Mouse (Mus musculus): ENCODE results near the gene Hemk1. TPM values are rescaled to one million over a fixed set of nuclear protein-coding genes. Genes with fewer than 3 reads are reported as not detected.

Gene Hemk1
- polyA plus RNA-seq, 1 experiment: not detected

DNA sequence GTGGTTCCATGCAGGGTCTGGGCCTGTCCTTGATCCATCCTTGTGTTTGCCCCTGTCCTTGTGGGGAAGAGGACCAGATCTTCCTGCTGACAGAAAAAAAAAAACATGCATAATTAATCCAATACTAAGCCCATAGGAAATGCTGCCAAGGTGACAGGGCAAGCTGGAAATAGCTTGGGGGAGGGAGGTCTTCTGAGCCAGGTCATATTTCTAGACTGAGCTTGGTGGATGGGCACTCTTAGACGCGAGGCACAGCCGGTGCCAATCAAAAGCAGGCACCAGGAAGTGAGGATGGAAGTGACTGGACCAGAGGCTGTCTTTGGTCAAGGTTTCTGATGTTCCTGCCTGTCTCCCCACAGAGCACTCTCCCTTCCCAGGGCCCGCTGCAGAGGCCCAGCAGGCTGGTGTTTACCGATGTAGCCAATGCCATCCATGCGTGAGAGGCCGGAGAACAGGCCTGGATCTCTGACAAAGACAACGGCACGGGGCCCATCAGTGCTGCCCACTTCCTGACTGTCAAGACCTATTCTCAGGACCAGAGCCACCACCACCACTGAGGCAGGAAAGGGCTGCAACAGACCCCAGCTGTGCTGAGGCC is 9.5 kb upstream of the Hemk1 start:
- Histone ChIP-seq H3K27ac (ENCODE audit: insufficient read depth, low read depth, low read length) (peak overlapping the region; percentile 91), H3K4me1 (ENCODE audit: control insufficient read depth, insufficient read depth, low read length) (peaks cover 70% of the 10 kb centered on the region), H3K4me3 (ENCODE audit: insufficient read depth, low read depth, low read length) (no peak overlapping the region)
- 75% methylated on average over 9 of the region's 9 CpGs for WGBS
- TF ChIP-seq POLR2A (IDR thresholded peaks at IDR 0.05; ENCODE audit: insufficient read depth, low read depth, low read length) (no peak), CTCF (IDR thresholded peaks at IDR 0.05; ENCODE audit: insufficient read depth, low read depth, low read length) (no peak)

DNA sequence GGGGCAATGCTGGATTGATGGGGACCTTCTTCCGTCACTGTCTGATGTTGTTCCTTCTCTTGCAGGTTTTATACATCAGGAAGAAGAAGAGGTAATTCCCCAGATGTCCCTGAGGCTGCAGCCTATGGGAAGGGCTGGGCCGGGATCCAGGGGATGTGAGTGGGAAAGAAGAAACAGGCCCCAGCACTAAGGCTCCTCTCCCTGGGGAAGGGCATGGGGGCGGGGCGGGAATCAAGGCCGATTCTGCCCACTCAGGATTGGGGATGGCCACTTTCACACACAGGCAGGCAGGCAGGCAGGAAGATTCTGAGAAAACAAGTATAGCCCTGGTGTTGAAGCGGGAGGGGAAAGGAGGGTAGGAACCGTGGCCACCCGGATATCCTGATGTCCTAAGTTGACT is 7.9 kb upstream of the Hemk1 start:
- TF ChIP-seq POLR2A (IDR thresholded peaks at IDR 0.05; ENCODE audit: insufficient read depth, low read depth, low read length) (no peak), CTCF (IDR thresholded peaks at IDR 0.05; ENCODE audit: insufficient read depth, low read depth, low read length) (no peak)
- H3K4me1 ChIP-seq (ENCODE audit: control insufficient read depth, insufficient read depth, low read length): peaks cover 69% of the 10 kb centered on the region
- H3K4me3 ChIP-seq (ENCODE audit: insufficient read depth, low read depth, low read length): no peak overlapping the region
- 0 out of 2 replicates have a peak overlapping the region, but pooled peaks have one; percentile 1 for H3K27ac ChIP-seq (ENCODE audit: insufficient read depth, low read depth, low read length)
- 78% methylated on average over 8 of the region's 8 CpGs for WGBS

DNA sequence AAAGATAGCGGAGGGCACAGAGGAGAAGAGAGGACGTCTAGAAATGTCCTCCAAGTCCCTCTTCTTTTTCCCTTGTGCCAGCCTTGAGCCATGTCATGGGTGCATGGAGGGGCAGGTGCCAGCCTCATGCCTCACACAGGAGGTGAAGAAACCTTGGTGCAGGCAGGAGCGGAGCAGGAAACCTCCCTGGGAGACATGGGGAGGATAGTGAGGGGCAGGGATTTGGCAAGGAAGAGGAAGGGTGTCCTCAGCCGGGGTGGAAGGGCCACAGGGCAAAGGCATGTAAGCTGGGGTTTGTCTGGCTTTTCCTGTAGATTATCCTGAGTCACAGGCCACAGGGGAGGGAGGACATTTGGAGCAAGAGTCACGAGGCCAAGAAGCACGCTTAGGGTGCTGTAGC is 5.9 kb upstream of the Hemk1 start:
- TF ChIP-seq POLR2A (IDR thresholded peaks at IDR 0.05; ENCODE audit: insufficient read depth, low read depth, low read length) (no peak), CTCF (IDR thresholded peaks at IDR 0.05; ENCODE audit: insufficient read depth, low read depth, low read length) (no peak)
- peak overlapping the region; percentile 88 for H3K27ac ChIP-seq (ENCODE audit: insufficient read depth, low read depth, low read length)
- 66% methylated on average over 6 of the region's 6 CpGs for WGBS
- peak overlapping the region; percentile 24 for H3K4me3 ChIP-seq (ENCODE audit: insufficient read depth, low read depth, low read length)
- peaks cover 54% of the 10 kb centered on the region for H3K4me1 ChIP-seq (ENCODE audit: control insufficient read depth, insufficient read depth, low read length)

DNA sequence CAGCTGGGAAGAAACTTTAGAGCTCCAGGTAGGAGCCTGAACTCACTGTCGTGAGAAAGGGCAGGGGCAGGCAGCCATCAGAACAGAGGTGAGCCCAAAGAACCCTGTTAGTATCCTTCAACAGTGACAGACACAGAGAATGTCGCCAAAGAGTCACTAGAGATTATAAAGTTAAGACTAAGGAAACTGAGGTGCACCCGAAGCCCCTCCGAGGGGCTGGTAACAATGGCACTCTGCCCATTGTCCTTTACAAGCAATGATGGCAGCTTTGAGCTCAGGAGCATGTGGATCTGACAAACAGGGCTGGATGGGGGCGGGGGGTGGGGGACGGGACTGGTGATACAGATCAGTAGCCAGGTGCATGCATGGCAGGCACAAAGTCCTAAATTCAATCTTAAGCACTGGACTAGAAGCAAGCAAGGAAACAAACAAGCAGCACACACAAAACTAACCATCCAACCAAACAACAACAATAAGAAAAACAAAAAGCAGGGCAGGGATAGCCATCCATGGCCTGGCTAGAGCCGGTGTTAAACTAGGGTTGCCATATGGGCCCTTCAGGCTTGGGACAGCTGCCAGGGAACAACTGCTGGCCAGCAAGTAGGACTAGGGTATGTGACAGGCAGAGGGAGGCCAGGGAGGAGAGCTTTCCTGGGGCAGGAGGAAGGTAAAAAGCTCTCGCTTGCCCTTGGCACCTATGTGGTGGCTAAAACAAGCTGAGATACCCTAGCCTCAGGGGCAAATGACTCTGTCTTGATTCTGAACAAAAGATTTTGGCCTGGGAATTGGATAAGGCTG is 5.2 kb upstream of the Hemk1 start:
- peaks cover 47% of the 10 kb centered on the region for H3K4me1 ChIP-seq (ENCODE audit: control insufficient read depth, insufficient read depth, low read length)
- TF ChIP-seq POLR2A (IDR thresholded peaks at IDR 0.05; ENCODE audit: insufficient read depth, low read depth, low read length) (no peak), CTCF (IDR thresholded peaks at IDR 0.05; ENCODE audit: insufficient read depth, low read depth, low read length) (no peak)
- H3K4me3 ChIP-seq (ENCODE audit: insufficient read depth, low read depth, low read length): peak overlapping the region; percentile 5; the same call in 1 of the 2 replicates
- H3K27ac ChIP-seq (ENCODE audit: insufficient read depth, low read depth, low read length): peak overlapping the region; percentile 88
- 65% methylated on average over 8 of the region's 8 CpGs for WGBS

DNA sequence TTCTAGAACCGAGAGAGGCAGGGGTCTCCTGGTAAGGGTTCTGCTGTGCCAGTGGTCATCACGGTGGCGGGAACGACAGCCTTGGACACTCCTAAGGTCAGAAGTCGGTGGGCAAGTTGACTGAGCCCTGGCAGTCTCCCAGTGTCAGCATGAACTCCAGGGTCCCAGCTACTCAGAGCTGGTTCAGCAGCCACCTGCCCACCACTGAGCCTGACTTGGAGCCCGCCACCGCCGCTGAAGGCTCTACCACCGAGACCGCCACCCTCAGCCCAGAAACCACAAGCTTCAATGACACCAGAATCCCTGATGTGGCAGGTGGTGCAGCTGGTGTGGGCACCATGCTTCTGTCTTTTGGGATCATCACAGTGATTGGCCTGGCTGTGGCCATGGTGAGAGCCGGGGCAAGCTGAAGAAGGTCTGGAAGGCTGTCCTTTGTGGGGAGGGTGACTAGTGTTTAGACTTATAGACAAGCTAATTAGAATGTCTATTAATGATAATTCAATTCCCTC is 4.1 kb upstream of the Hemk1 start:
- H3K4me1 ChIP-seq (ENCODE audit: control insufficient read depth, insufficient read depth, low read length): peaks cover 37% of the 10 kb centered on the region
- H3K4me3 ChIP-seq (ENCODE audit: insufficient read depth, low read depth, low read length): peak overlapping the region; percentile 33
- peak overlapping the region; percentile 83 for H3K27ac ChIP-seq (ENCODE audit: insufficient read depth, low read depth, low read length)
- WGBS: 74% methylated on average over 11 of the region's 11 CpGs
- TF ChIP-seq POLR2A (IDR thresholded peaks at IDR 0.05; ENCODE audit: insufficient read depth, low read depth, low read length): no peak
- TF ChIP-seq CTCF (IDR thresholded peaks at IDR 0.05; ENCODE audit: insufficient read depth, low read depth, low read length): no peak

DNA sequence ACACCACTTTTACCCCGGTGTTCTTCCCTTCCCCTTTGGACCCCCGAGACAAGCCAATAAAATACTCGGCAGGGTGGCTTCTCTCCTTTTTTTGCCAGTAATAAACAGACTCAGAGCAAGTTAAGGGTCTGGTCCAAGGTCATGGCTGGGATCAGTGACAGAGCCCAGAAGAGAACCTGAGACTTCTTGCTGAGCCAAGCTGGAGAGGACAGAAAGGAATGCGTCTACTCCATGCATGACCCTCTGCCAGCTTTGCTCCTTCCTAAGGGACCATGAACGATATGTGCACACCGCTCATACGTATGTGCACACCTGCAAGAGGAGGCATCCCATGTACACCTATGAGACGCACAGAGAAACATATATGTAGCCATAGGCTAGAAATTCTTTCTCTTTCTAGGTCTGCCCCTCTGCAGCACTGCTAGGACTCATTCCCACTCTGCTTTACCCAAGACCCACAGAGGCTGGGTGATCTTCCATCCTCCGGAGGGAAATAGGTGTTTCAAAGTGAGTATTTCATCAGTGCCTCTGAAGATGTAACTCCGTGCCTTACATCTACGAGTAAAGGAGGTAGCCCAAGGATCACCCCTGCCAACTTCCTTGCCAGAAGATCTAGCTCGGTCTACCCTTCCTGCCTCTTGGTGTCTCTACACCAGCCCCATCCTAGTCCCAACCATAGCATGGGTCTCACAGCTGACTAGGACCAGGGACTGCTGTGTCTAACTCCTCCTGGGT is 2.9 kb upstream of the Hemk1 start:
- H3K4me3 ChIP-seq (ENCODE audit: insufficient read depth, low read depth, low read length): peak overlapping the region; percentile 81
- 29% methylated on average over 12 of the region's 12 CpGs for WGBS
- TF ChIP-seq CTCF (IDR thresholded peaks at IDR 0.05; ENCODE audit: insufficient read depth, low read depth, low read length): no peak
- TF ChIP-seq POLR2A (IDR thresholded peaks at IDR 0.05; ENCODE audit: insufficient read depth, low read depth, low read length): no peak
- peaks cover 27% of the 10 kb centered on the region for H3K4me1 ChIP-seq (ENCODE audit: control insufficient read depth, insufficient read depth, low read length)
- peak overlapping the region; percentile 83 for H3K27ac ChIP-seq (ENCODE audit: insufficient read depth, low read depth, low read length)

DNA sequence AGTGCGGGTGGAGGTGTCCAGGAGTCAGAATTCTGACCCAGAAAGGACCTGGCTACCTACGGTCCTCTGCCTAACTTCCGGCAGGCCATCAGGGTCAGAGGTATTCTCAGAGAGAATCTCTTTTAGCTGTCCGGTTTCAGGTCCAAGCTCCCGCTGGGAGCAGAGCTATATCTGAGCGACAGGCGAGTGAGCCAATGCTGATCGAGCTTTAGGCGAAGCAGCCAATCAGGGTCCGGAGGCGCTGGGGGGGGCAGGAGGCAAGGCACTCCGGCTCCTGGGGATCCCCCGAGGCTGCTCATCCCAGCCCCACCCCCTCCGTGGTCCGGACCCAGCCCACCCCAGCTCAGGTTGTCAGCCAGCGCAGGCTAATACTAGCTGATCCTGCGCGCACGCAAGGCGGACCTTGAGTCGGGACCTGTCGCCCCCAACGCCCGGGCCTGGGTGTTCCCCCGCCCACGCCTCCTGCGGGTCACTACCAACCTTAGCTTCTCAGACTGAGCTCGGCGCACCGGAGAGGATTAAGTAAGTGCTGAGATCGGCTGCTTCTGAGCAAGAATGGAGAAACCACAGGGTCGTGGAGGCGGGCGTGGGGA is 2.2 kb upstream of the Hemk1 start, which contains the start of gene 6430571L13Rik:
Gene 6430571L13Rik, plus strand, starts transcription at position 336 of the 593 bp plus-strand sequence.
- peak within 1 kb of the TSS; percentile 81 for H3K4me3 ChIP-seq (ENCODE audit: insufficient read depth, low read depth, low read length)
- 2% methylated on average over 34 of the region's 34 CpGs for WGBS

DNA sequence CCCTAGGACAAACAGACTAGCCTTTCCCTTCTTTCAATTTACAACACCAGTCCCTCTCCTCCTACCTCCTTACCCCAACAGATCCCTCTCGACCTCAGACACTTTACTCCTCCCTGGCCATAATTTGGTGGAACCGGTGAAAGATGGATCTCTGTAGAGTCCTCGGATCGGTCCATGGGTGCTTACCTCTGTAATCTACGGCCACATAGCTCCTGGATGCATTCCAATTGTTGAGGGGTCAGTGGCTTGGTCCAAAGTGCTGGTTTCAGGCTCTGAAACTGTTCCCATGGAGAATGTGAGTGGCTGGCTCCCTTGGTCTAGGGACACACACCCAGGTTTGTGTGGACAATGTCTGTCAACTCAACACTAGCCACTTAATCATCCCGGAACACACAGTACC is 1.8 kb downstream of the Hemk1 start:
- WGBS: 86% methylated on average over 6 of the region's 6 CpGs
- H3K4me1 ChIP-seq (ENCODE audit: control insufficient read depth, insufficient read depth, low read length): no peaks in the 10 kb centered on the region
- H3K4me3 ChIP-seq (ENCODE audit: insufficient read depth, low read depth, low read length): no peak overlapping the region
- H3K27ac ChIP-seq (ENCODE audit: insufficient read depth, low read depth, low read length): no peak overlapping the region
- TF ChIP-seq POLR2A (IDR thresholded peaks at IDR 0.05; ENCODE audit: insufficient read depth, low read depth, low read length) (no peak), CTCF (IDR thresholded peaks at IDR 0.05; ENCODE audit: insufficient read depth, low read depth, low read length) (no peak)

More for the DNA sequence above, 2.2 kb upstream of the Hemk1 start, which contains the start of gene 6430571L13Rik:
- TF ChIP-seq CTCF (IDR thresholded peaks at IDR 0.05; ENCODE audit: insufficient read depth, low read depth, low read length) (no peak), POLR2A (IDR thresholded peaks at IDR 0.05; ENCODE audit: insufficient read depth, low read depth, low read length) (no peak)
- peaks cover 23% of the 10 kb centered on the region for H3K4me1 ChIP-seq (ENCODE audit: control insufficient read depth, insufficient read depth, low read length)
- peak within 1 kb of the TSS; percentile 83 for H3K27ac ChIP-seq (ENCODE audit: insufficient read depth, low read depth, low read length)
